Mouse (Mus musculus): Measurements from ENCODE around the gene Rnf44.

Gene Rnf44

DNA sequence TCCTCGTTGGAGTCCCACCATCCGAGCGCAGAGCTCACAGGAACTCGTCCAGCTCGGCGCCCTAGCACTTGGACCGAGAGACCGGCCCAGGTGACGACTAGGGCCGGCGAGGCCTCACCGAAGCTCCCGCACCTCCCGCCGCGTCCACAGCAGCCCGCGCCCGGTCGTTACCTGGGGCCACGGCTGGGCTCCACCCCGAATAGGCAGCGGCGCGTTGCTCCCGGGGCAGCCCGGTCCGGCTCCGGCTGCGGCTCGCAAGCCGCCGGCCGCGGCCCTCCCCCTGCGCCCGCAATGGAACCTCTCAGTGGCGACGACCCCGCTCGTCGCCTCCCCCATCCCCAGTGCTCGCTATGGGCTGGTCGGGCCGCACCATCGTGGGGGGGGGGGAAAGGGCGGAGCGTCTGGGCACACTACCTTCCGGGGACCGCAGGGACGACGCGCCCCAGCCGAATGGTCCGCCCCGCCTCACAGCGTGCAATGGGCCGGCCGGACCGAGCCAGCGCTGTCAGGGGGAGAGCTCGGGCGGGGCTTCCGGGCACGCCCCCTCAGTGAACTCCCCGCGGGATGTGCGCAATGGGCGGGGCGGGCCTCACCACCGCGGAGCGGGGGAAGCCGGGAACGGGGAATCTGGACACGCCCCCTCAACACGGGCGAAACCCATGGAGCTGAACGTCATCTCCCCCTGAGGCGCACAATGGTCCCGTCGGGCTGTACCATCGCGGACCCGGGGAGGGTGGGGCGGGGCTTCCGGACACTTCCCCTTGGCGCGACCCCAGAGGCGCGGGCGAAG lies at the start of gene Rnf44:
TSS of gene Rnf44 (minus strand) at position 350 of the 790 bp plus-strand sequence.
- DNase-seq = peak; percentile 99

DNA sequence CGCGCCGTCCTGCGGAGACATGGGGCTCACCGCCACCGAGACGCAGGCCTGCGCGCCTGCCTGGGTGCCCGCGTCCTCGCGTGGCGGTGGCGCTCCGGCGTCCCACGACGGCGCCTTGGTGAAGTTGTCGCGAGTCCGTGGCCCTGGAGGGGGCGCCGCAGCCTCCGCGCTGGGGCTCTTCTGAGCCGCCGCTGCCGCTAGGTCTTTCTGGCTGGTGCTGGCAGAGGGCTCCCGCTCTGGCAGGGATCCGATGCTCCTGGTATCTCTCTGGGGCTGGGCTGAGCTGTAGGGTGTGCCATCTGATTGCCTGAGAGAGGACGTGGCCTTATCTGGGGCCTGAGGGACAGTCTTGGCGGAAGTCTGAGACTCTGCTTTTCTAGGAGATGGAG lies 44.5 kb upstream of the Rnf44 start:
- DNase-seq = peak; percentile 67

DNA sequence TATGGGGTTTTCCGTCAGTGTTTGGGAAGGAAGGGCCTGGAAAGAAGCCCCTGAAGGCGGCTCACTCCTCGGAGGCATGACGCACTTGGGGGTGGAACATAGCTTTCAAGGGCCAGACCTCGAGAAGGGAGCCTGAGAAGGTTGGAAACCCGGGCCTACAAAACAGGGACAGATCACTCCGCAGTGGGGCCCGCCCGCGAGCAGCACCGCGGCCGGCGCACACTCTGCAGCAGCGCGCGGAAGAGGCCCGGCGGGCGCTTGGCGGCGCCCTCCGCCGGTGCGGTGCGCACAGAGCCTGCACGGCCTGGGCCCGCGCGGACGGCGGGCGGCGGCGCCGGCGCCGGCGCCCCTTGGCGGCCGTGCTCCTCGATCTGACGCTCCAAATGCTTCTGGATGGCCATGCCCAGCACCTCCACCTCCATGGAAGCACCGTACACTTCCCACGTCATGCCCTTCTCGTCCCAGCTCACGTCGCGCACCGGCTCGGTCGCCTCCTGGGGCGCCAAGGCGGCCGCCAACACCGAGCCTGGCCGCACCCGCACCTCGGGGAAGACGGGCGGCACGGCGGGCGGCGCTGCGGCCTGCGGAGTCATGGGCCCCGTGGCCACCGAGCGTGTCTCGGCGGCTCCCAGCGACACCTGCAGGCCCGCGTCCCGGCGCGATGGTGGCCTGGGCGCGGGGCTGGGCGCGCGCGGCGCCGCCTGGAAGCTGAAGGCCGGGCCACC lies 43.9 kb upstream of the Rnf44 start:
- peak; percentile 42 for DNase-seq

DNA sequence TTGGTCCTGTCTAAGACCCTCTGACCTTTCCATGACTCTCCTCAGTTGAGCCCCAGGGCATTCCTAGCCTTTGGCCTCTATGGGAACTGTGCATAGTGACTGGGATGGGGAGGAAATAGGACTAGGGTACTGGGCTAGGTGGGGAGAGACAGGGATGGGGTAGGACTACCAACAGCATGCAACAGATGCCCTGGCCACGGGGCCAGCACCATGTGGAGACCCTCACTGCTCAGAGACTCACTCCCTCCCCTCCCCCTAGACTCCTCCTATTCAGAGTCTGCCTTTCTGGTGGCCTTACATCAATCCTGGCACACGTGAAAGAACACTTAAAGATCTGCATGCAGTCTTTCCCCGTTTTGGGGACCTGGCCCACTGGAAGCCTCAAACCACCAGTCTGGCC lies 43.2 kb upstream of the Rnf44 start:
- DNase-seq = peak; percentile 53

DNA sequence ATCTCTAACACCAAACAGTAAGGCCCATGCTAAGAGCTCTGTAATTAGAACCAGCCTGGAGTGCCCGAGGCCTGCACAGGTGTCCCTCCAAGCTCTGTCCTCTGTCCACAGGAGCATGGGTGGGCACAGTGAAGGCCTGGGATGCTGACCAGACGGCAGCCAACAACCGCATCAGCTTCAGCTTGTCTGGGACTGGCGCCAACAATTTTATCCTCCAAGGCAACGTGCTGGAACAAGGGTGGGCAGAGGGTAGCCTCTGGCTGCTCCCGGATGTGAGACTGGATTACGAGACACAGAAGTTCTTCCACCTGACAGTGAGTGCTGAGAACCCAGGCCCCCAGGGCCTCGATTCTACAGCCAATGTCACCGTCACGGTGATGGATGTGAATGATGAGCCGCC lies 32.4 kb upstream of the Rnf44 start:
- DNase-seq = no peak

DNA sequence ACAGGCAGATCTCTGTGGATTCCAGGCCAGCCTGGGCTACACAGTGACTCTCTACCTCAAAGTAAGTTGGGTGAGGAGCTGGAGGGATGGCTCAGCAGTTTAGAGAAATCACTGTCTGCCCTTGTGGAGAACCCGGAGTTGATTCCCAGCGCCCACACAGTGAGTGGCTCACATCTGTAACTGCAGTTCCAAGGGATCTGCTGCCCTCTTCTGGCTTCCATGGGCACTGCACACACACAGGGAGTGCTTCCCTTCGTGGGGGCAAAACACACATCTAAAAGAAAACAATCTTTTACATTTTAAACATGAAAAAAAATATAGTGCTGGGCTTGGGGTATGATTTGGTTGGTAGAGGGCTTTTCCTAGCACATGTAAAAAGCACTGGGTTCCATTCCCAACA lies 29.4 kb upstream of the Rnf44 start:
- DNase-seq = no peak

DNA sequence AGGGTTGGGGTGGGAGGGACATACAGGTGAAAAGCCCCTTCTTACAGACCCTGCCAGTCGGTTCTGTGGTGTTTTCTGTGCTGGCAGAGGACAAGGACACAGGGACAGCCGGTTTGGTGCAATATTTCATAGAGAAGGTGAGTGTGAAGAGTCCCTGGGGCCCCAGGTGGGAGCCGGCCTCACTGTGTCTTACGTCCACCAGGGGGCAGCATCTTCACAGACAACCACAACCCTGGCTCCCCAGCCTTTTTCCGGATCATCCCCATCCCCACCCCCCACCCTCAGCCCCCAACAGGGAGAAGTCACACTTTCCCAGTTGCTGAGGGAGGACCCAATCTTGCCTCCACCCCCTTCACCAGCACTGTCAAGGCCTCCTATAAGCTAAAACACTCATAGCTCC lies 23.2 kb upstream of the Rnf44 start:
- peak; percentile 81 for DNase-seq

DNA sequence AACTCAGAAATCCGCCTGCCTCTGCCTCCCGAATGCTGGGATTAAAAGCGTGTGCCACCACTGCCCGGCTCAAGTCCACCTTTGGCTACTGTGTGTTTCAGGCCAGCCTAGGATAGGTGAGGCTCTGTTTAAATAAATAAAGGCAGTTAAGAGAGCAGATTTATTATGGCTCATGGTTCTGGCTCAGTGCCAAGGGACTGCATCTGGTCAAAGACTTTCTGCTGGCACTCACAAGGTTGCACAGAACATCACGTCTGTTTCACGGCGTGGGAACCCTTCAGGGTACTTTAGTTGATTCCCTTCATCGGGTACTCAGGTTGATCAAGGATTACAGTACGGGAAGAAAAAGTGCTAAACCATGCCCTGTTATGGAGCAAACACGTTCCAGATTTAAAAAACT lies 21.3 kb upstream of the Rnf44 start:
- DNase-seq = no peak

DNA sequence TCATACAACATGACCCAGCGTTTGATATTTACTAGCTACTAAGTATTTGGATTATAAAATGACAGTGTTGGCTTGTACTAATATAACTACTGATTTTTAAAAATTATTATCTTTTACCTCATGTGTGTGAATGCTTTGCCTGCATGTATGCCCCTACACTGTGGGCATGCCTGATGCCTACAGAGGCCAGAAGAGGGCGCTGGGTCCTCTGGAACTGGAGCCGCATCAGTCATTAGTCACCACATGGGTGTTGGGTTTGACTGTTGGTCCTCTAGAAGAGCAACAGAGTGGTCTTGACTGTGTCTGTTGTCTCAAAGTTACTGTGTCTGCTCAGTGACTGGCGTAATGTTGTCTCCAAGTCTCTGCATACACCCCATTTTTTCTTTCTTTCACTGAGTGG lies 20.7 kb upstream of the Rnf44 start:
- no peak for DNase-seq

DNA sequence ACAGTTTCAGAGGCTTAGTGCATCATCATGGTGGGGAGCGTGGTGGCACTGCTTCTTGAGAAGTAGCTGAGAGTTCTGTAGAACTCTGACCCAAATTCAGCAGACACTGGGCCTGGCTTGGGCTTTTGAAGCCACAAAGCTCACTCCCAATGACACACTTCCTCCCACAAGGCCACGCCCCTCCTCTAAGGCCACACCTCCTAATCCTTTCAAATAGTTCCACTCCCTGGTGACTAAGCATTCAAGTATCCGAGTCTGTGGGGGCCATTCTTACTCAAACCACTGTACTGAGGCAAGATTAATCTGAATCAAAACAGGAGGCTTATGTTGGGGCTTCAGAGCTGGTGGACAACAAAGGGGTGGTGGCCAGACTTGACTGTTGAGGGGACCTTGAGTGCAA lies 17.2 kb upstream of the Rnf44 start:
- DNase-seq = no peak

DNA sequence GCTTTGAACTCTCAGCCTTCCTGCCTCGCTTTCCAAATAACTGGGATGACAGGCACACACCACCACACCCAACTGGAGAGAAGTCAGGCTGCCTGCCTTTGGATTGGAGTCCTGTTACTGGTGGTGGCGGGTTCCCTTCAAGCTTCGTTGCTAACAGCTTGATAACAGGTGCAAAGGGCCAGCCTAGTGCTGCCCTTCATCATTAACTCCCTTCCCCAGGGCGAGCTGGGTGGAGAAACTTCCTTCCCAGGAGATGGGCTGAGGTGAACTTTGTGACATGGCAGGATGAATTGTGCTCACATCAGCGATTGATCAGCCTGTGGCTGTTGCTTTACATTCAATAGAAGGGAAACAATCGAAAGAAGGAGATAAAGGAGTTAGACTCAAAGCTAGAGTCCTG lies 11.2 kb upstream of the Rnf44 start:
- no peak for DNase-seq

DNA sequence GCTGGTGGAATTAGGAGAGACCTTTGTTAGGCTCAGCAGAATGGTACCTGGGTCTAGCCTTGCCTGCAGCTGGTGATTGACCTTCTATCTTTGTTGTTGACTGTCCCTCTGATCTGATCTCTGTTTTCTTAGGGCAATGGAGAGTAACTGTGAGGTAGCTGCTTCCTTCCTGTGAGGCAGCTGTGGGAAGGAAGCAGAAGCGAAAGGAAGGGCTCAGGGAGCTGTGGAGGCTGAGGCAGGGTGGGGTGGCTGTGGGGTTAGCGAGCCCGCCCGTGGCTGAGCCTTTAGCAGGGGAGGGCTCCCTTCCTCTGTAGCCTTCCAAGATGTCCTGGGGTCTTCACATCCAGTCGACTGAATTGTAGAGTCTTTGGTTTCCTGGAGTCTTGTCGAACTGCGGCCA lies 8.8 kb upstream of the Rnf44 start:
- DNase-seq = no peak

DNA sequence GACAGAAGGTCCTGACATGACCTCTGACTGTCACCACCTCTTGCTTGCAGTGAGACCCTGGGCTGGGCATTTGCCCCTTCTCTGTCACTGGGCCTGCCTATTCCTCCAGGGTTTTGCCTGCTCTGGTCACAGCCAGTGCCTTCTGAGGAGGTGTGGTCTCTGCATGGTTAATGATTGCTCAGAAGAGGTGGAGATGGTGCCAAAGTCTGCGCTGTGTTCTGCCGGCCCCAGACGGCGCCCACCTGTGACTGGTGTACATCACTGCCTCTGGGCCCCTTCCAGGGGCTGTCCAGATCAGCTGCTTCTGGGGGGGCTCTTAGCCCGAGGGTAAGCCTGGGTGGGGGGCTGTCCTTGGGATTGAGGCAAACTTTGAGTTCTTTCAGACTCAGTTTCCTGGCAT lies 7.5 kb upstream of the Rnf44 start, which contains the start of gene Cdhr2:
TSS of gene Cdhr2 (plus strand) at position 219 of the 400 bp plus-strand sequence.
- DNase-seq = no peak

DNA sequence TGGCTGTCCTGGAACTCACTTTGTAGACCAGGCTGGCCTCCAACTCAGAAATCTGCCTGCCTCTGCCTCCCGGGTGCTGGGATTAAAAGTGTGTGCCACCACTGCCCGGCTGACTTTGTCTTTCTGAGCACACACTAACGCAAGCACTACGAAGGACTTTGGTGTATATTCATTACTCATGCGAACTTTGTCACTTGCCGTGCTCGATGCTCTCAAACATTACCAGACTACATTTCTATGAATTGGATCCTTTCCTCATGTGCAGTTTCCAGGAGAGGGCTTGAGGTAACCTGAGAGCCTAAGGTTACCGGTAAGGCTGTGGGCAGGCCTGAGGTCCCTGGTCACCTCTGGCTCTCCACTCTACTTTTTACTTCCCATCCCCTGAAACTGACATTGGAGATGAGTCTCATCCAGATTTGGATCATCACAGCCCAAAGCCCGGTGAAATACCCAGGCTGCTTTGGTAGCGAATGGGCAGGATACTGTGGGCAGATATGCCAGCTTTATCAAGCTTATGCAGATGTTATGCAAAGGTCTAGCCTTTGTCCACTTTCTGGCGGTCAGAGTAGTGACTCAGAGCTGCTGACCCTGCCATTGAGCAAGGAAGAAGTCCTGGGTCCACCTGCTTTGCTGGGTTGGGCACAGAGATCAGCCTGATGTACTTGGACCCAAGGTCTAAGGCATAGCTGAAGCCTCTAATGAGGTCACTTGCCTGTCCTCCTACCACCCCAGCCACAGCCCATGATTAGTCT lies 1.9 kb upstream of the Rnf44 start:
- peak; percentile 59 for DNase-seq

DNA sequence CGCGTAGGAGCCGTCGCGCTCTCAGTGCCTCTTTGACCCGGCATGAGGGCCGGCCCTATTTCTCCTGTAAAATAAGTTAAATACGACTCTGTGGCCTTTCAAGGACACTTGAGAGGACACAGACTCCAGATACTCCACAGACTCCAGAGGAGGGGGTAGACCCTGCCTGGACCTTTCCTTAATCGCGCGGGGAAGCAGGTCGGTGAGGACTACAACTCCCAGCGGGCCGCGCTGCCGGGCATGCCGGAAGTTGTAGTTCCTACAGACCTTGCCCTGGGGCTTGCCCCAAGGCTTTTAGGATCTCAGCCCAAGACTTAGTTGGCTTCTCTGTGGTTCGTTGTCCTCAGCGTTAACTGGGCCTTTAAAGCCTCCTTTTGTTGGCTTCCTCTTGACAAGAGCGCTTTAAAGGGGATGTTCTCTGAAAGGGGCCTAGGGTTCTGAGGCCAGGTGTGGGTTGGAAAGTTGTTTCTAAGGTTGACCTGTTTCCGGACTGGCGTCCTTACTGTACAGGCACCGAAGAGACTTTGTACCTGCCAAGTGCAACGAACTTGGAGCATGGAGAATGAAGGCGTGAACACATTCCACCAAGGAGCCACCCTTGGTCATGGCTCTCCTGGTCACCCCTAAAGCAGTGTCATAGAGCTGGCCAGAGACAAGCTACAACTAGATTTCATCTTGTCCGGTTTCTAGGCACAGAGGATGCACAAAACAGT lies 797 bp upstream of the Rnf44 start:
- DNase-seq = peak; percentile 94

DNA sequence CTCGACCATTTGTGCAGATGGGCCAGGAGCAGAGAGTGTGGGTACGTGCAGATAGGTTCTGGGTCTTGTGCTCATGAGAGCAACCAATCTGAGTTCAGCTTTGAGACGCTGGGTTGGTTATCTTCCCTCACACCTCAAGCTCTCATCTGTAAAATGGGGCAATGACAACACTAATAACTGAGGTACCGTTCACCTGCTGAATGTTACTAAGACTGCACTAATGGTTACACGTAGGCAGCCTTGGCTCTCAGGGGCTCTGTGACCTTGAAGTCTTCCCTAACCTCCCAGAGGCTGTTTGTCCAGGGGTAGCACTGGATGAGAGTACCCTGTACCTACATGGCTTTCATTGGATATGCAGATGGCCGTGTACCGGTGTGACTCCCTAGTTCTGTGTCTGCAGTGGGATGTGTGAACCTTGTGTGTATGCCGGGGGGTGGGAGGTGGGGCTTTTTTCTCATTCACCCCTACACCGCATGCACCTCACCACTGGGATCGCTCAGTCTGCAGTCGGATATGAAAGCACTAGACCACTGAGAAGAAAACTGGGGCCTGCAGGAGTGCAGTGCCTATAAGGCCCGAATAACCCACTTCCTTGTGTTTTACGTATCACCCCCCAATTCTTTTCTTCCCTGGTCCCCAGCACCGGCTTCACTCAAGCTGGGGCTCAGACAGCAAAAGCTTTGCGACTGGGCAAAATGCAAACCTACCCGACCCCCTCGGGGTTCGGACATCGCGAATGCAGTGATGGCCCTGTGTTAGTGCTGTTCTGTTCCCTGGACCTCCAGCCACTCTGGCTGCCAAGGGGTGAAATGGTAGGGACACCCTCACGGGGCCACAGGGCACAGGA lies 773 bp downstream of the Rnf44 start:
- DNase-seq = peak; percentile 73

DNA sequence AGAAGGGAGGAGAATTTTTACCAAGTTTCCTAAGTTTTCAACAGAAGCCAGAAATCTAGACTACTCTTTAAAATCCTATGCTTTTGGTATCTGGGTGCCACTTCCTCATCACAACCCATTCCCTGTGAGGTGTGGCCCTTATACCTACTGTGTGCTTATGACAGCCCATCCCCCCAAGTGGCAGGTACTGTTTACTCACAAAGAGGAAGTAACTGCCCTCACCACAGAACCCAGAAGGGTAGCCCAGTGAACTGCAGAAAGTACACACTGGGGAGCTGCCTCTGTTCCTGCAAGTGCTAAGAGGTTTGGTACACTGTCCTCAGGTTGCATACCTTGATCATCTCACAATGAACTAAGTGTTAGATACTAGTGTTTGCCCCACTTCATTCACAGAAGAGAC lies 2.0 kb downstream of the Rnf44 start:
- no peak for DNase-seq

DNA sequence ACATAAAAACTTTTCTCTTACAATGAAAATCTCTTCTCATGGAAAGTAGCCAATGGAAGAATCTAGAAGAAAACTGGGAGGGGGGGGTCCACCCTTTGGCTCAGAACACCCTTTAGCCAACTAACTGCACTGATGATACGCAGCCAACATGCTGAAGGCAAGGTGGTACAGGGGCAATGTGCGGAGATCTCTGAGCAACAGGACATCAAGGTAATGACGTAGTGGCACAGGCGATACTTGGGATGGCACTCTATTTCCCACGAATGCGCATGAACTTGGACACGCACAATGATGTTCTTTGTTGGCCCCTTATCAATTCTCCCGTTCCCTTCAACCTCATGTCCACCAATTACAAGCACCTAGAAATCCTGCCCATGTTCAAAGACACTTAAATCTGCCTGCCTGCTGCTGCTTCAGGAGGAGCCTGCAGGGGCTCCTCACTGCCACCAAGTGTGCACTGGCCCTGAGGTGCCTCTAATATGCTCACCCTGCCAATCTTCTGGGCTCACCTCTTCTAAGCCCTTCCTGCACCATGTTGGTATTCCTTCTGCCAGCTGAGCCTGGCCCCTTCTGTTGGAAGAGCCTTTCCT lies 3.5 kb downstream of the Rnf44 start:
- DNase-seq = peak; percentile 54

DNA sequence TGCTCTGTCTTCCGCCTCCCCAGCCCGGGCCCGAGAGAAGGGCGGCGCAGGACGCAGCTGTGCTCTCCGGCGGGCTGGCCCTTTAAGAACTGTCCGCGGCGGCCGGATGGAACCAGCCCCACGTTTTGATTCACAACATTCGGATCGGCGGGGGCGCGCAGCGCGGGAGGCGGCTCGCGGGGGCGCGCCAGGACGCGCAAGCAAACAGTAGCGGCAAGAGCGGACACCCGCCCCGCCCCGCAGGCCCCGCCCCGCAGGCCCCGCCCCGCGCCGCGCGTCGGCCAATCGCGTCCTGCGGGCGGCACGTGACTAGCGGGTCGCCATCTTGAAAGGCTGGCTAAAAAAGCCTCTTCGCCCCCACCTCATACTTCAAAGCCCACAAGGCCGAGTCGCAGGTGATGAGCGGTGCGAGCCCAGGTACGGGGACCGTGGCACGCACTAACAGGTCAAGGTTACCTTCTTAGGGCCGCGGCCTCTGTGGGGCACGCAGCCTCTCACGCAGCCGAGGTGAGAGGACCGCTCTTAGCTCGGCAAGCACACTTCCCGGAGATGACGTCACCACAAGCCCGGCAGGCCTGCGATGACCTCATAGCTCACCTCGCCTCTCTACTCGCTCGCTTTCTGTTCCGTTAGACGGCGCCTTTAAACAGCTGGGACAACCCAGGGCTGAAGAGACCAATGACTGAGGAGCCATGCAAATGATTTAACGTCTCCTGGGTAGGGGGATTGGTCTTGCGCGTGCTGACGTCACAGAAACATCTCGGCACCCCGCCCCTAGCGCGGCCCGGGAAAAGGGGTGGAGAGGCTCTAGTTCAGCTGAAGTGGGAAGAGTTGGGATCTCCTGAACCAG lies 5.9 kb downstream of the Rnf44 start:
- DNase-seq = peak; percentile 98

DNA sequence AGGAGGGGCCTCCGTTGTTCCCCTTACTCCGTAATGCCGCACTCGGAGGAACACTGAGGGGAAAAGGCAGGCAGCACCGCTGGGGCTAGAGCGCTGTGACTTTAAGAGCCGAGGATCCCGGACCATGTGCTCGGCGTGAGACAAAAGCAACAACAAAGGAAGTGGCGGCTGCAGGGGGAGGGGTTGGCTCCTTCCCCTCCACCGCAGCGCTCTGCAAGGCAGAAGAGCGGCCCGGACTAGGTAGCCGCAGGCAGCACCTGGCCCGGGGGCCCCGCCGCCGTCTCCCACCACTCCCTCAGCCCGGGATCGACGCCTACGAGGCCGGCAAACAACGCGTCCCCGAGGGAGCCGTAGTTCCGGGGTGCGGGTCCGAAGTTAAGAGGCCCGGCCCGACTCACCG lies 6.6 kb downstream of the Rnf44 start:
- peak; percentile 78 for DNase-seq
